Mouse (Mus musculus) urinary bladder, postnatal 36 days (tissue): ENCODE results near the gene Tpra1.

Source experiments
- DNase-seq, 2 experiments: peaks; one replicate each; pipeline ENCODE4 v3.0.0; 2022; ENCODE audit warnings: low spot score in 2 of 2, mixed read lengths in 1 of 2

Gene Tpra1

DNA sequence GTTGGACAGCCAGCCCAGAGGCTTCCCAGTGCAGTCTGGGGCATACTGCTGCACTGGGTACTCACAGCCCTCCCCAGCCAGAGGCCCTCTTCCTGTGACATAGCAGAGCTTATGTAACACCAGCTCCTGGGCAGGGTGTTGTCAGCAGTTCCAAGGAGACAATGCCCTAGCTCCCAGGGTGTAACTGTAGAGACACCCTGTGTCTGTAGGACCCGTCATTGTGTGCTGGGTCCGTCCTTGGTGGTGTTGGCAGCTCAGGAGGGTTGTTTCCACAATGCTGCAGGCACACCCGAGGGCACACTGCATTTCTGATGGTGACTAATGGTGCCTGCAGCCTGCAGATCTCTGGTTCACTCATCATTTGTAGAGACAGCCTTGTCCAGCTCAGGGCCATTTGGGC is 24.8 kb downstream of the Tpra1 start:
- DNase-seq: no peak

GRCm38 (mm10) chr6:88927595-88927994 is 25.5 kb downstream of the Tpra1 start:
- peak; percentile 66 to 71 for DNase-seq

DNA sequence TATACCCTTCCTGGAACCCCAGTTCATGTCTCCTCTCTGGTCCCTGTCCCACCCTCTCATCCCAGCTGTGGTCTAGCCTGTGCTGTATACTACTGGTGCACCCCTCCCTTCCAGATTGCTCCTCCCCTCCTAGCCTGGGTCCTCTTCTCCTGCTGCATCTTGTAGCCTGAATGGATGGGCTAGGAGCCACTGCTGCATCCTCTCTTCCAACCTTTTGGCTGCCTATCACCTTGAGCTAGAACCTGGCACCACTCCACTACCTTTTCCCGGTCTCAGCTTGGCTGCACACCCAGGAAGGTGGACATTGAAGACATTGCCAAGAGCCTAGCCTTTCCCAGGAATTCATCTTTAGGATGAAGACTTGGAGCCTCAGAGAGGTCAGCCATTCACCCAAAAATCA is 26.0 kb downstream of the Tpra1 start:
- DNase-seq: no peak

DNA sequence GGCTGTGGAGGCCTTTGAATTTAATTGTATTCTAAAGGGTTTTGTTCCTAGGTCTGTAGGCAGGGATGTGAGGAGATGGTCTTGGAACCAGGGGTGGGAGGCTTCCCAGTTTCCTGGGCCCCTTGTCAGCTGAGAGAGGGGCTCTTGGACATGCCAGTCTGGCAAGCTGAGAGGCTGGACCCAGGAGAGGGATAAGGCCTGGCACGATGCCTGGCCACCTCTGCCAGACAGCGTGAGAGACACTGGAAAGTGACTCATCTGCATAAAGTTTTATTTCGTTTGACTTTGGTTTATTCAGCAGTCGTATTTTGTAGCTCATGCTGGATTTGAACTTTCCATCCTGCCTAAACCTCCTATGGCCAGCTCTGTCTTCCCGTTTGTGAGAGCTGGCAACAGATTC is 26.5 kb downstream of the Tpra1 start:
- DNase-seq: no peak

- no peak for DNase-seq
These were observed 27.4 kb downstream of the Tpra1 start for GRCm38 (mm10) chr6:88929451-88929850.

DNA sequence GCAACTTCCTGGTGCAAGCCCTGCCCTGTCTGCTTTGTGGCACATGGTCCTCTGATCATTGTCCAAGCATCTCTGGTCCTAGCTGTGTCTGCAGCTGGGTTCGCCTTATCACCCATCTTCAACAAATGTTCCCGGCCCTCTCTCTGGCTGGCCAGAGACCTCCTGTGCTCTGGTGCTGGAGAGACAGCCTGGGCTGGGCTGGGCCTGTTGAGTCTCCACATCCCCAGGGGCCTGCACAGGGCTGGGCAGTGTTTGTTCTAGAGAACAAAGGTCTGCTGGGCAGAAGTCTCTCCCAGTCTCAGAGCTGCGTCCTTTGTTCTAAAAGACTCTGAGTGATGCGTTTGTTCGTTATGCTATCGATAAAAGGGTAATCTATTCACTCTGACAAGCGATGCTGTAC is 28.0 kb downstream of the Tpra1 start:
- no peak for DNase-seq

DNA sequence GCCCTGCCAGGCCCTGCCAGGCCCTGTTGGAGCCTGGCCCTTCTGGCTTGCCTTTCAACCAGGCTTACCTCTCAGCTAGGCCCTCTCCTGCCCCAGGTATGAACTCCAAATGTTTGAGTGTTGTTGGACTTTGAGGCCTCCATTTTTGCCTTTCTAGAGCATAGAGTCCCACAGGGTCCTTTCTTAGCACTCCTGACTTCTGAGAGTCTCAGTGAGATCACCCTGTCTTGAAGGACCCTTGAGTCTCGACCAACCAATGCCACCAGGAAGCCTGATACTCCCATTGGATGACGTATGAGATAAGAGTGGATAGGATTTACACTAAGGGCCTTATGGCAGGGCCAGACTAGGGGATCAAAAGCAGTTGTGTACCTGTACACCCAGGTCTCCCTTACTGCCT is 29.4 kb downstream of the Tpra1 start:
- no peak for DNase-seq

DNA sequence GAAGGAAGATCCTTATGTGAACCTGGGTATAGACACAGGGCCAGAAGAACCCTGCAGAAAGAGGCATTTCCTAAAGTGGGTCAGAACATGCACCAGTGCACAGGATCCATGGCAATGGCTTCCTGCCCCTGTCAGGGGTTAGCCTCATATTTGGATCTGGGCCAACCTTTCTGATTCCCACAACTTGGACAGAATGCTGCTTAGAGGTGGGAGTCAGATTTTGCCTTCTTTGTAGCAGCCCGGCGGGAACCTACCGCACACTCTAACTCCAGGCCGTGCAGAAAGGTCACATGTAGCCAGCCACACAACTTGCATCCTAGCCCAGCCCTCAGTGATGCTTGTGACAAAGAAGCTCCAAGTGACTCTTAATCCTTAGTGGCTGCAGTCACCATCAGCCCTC is 32.1 kb downstream of the Tpra1 start:
- no peak for DNase-seq

- DNase-seq: no peak
These were observed 32.8 kb downstream of the Tpra1 start for GRCm38 (mm10) chr6:88934816-88935215.

GRCm38 (mm10) chr6:88935735-88936276 is 33.8 kb downstream of the Tpra1 start:
- DNase-seq: no peak

DNA sequence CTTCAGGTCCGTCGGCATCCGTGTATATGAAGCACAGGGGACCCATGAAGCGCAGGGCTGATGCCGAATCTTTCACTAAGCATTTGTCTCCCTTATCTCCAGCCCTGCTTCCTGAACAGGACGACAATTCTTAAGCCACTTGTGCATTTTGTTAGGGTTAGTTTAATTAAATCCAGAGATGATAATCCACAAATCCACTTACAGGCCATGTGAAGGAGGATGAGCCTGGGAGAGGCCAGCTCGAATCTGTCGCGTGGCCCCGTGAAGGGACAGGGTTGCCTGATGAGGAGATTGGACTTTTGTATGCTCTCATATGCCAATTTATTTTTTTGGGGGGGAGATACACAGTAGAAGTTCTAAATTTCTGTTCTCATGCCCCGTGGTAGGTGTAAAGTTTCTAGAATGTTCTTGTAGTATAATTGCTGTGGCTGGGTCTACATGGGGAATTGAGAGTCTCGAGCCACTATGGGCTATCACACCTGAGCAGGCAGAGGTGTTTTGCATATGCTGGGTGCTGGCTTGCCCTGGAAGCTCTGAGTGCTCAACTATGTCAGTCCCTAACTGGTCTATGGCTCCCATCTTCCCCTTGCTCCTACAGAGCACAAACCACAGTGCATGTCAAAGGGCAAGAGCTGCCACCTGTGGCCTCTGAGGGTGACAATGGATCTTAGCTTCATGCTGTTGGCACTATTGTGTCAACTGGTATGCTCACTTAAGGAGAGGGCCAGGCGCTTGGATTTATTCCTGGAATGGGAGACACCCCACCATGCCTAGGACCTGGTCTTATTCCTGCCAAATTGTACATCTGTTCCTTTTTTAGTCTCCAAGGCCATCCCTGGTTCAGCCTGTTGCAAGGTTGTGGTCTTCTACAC is 34.5 kb downstream of the Tpra1 start:
- DNase-seq: no peak

DNA sequence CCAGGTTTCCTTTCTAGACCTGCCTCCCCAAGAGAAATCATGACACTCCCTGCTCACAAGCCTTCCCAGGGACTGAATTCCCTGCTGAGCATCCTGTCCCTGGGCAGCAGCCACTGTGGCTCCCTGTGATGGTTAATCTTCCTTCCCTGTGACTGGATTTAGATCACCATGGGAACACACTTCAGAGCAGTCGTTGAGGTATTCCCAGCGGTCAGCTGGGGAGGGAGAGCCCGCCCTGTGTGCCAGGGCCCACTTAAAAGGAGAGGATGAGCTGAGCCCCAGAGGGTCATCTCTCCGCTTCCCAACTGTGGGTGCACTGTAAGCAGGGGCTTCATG is 35.1 kb downstream of the Tpra1 start:
- no peak for DNase-seq

- DNase-seq: no peak
These were observed 36.1 kb downstream of the Tpra1 start for GRCm38 (mm10) chr6:88937971-88938663.

GRCm38 (mm10) chr6:88938664-88939055 is 36.6 kb downstream of the Tpra1 start:
- DNase-seq: no peak

- DNase-seq: no peak
These were observed 37.4 kb downstream of the Tpra1 start for GRCm38 (mm10) chr6:88939281-88940089.

DNA sequence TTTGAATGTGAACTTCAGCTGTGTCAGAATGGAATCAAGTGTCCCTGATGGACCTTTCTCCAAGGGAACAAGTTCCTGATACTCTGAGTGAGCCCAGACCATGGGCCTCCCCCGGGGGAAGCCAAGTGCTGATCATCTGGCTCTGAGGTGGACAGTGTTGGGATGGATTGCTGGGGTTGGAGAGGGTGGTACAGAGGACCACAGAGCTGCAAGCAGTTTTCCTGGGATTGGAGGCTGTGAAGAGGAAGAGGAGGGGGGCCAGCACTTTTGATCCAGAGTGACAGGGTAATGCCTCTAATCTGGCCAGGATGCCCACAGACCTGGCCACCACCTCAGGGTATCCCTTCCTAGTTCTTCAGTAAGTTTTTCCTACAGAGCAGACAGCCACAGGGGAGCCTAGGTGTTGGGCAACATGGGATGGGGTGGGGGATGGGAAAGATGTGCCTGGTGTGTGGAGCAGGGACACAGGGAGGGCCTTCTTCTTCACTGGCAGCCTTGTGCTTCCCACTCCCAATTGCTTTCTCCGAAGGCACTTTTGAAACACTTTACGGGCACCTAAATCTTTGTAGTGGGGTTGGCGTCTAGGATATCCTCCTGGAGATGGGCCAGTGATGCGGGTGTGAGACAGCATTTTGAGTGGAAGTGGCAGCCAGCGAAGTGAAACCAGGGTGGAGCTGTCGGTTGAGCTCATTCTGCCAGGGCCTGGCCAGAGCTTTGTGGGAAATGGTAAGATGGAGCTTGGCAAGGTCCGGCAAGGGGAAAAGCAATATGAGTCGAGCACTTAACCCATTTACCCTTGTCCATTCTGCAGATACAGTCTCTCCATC is 38.3 kb downstream of the Tpra1 start:
- DNase-seq: no peak

- DNase-seq: no peak
These were observed 39.6 kb downstream of the Tpra1 start for GRCm38 (mm10) chr6:88941628-88942027.

DNA sequence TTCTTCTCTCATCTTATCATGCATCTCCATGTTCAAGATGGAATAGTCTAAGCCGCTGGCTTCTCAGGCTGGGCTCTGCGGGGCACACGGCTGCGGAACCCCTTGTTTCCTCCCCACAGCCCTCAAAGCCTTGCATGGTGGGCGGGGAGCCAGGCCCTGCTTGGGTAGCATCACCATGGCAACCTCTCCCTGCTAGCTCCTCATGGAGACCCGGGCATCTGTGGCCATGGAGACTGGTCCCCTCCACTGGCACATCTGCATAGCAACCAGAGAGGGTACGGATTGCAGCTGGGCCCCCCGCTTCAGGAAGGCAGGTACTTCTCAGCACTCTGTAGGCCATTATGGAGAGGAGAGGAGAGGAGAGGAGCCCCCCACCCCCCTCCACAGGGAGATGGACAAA is 40.5 kb downstream of the Tpra1 start:
- DNase-seq: no peak

DNA sequence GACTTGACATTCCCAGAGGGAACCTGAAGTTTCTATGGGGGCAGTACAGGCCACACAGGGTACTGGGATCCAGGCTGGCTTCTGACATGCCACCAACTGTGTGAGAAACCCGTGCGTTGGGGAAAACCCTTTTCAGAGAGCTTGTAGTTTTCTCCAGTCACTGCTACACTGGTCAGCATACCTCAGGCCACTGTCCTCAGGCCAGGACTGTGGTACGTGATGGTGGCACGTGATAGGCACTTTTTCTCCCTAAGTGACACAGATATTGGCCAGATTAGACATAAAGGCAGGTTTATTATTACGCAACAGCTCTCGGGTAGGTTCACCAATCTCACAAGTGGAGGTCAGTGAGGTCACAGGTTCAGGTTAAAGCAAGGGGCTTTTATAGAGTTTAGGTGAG is 41.6 kb downstream of the Tpra1 start:
- DNase-seq: no peak

DNA sequence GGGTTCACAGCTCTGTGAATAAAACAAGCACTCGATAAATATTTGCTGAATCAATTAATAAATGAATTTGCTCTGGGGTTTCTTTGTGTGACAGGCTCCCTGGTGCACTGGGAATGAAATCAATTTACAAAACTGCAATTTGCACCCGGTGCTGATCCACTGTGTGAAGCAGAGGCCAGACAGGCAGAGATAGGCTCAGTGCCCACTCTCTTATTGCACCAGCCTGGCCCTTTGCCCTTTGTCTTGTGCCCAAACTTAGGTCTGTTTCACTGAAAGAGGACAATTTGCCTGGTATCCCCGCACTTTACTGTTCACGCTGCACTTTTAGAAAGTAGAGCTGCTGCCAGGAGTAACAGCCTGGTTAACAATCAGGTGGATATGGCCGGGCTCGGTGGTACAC is 44.4 kb downstream of the Tpra1 start:
- DNase-seq: no peak

DNA sequence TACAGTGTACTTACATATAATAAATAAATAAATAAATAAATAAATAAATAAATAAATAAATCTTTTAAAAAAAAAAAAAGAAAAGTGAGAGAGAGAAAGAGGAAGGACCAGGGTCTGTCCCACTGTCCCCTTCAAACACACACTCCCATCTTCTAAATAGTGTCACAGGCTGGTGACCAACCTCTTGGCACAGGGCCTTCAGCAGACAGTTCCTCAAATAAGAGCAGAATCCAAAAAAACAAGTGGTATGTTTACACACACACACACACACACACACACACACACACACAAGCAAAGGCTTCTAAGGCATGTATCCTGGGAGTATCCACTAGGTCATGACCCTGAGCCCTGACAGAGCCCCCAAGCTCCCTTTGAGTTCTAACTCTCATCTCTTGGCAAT is 45.7 kb downstream of the Tpra1 start:
- DNase-seq: no peak
